Mouse (Mus musculus) myocyte (in vitro differentiated cells): ENCODE results near the gene Med10.

ENCODE experiments used
- CEBPB ChIP-seq: IDR thresholded peaks from 2 replicates; pipeline ENCODE4 v1.6.1; 2011; ENCODE audit warnings: mild to moderate bottlenecking, moderate library complexity; ENCODE audit not compliant: poor library complexity, insufficient read depth, severe bottlenecking
- E2F4 ChIP-seq: IDR thresholded peaks from one replicate; pipeline ENCODE4 v1.6.1; 2011; ENCODE audit warnings: mild to moderate bottlenecking, control low read depth, moderate library complexity; ENCODE audit not compliant: insufficient read depth
- MAX ChIP-seq: IDR thresholded peaks from one replicate; pipeline ENCODE4 v1.6.1; 2011; ENCODE audit warnings: low read depth, mild to moderate bottlenecking, control low read depth
- MYOG ChIP-seq, 3 experiments: IDR thresholded peaks; one replicate each; pipeline ENCODE4 v1.6.1; 2011; ENCODE audit warnings: control low read depth in 2 of 3, low read depth in 2 of 3, mild to moderate bottlenecking in 2 of 3; ENCODE audit not compliant: insufficient read length in 2 of 3, control insufficient read depth in 1 of 3, insufficient read depth in 1 of 3
- POLR2A ChIP-seq: IDR thresholded peaks from one replicate; pipeline ENCODE4 v1.6.1; 2011; ENCODE audit warnings: low read depth, mild to moderate bottlenecking, control low read depth, moderate library complexity; ENCODE audit not compliant: insufficient read length
- POLR2AphosphoS2 ChIP-seq: IDR thresholded peaks from one replicate; pipeline ENCODE4 v1.6.1; 2011; ENCODE audit warnings: low read depth, control low read depth; ENCODE audit not compliant: insufficient read length
- REST ChIP-seq: IDR thresholded peaks from one replicate; pipeline ENCODE4 v1.6.1; 2011; ENCODE audit warnings: mild to moderate bottlenecking, control low read depth, moderate library complexity; ENCODE audit not compliant: insufficient read depth, insufficient read length
- SRF ChIP-seq: IDR thresholded peaks from one replicate; pipeline ENCODE4 v1.6.1; 2011; ENCODE audit warnings: low read depth; ENCODE audit not compliant: control insufficient read depth, insufficient read length
- TCF12 ChIP-seq: IDR thresholded peaks from one replicate; pipeline ENCODE4 v1.6.1; 2011; ENCODE audit warnings: mild to moderate bottlenecking, control low read depth; ENCODE audit not compliant: poor library complexity, insufficient read depth, severe bottlenecking
- TCF3 ChIP-seq: IDR thresholded peaks from one replicate; pipeline ENCODE4 v1.6.1; 2011; ENCODE audit warnings: low read depth, control low read depth; ENCODE audit not compliant: insufficient read length
- USF1 ChIP-seq: IDR thresholded peaks from one replicate; pipeline ENCODE4 v1.6.1; 2011; ENCODE audit warnings: low read depth, mild to moderate bottlenecking, control low read depth, moderate library complexity

- TF ChIP-seq USF1 = no peak
- no peak for TF ChIP-seq POLR2A
- no peak for TF ChIP-seq E2F4
- no peak for TF ChIP-seq TCF12
- TF ChIP-seq TCF3 = no peak
- no peak for TF ChIP-seq MAX
- TF ChIP-seq CEBPB = no peak
- TF ChIP-seq MYOG (IDR thresholded peaks at IDR 0.05; ENCODE audit: control insufficient read depth in 1 of 3, insufficient read depth in 1 of 3, insufficient read length in 2 of 3, low read depth in 2 of 3) = no peak
- no peak for TF ChIP-seq POLR2AphosphoS2
- no peak for TF ChIP-seq SRF
- no peak for TF ChIP-seq REST
Measured at GRCm38 (mm10) chr13:69823920-69824637, 21.9 kb downstream of the Med10 start.
